Mouse (Mus musculus) neural tube, embryonic 12.5 days (tissue): ENCODE measurements at regions not wholly inside any gene's neighbourhood (a gene's known extent, or its start where the extent isn't known, plus 50 kb on each side); places are given as distances from the start of the nearest gene placed in this dataset.

Source experiments
- ATAC-seq: fragments of 200-750 bp; cut with Nextera tagmentation; 2 replicates; pipeline ENCODE4 v1.8.0; 2017; ENCODE audit warnings: low read depth, mild to moderate bottlenecking, moderate TSS enrichment, moderate library complexity; ENCODE audit not compliant: low FRiP score
- H3K27ac ChIP-seq: fragments of 300-500 bp; sonication (generic); 2 replicates; pipeline ENCODE4 v1.5.1; 2016
- H3K27me3 ChIP-seq: fragments of 300-500 bp; sonication (generic); replicated peaks from 2 replicates; pipeline ENCODE4 v1.6.1; 2016; ENCODE audit warnings: mild to moderate bottlenecking
- H3K36me3 ChIP-seq: fragments of 300-500 bp; sonication (generic); 2 replicates; pipeline ENCODE4 v1.6.1; 2016; ENCODE audit warnings: mild to moderate bottlenecking
- H3K4me1 ChIP-seq: fragments of 300-500 bp; sonication (generic); 2 replicates; pipeline ENCODE4 v1.6.1; 2016
- H3K4me2 ChIP-seq: fragments of 300-500 bp; sonication (generic); replicated peaks from 2 replicates; pipeline ENCODE4 v1.6.1; 2016; ENCODE audit warnings: mild to moderate bottlenecking
- H3K4me3 ChIP-seq: fragments of 300-500 bp; sonication (generic); 2 replicates; pipeline ENCODE4 v1.5.1; 2016
- H3K9ac ChIP-seq: fragments of 300-500 bp; sonication (generic); 2 replicates; pipeline ENCODE4 v1.6.1; 2016; ENCODE audit warnings: mild to moderate bottlenecking
- H3K9me3 ChIP-seq: fragments of 300-500 bp; sonication (generic); 2 replicates; pipeline ENCODE4 v1.6.1; 2016; ENCODE audit warnings: mild to moderate bottlenecking
- WGBS: fragments of 180-500 bp; shearing (Covaris S2); methylation state at CpG from one replicate; pipeline ENCODE4 v1.1.7; 2016; 5-methylcytosine and 5-hydroxymethylcytosine counted together

DNA sequence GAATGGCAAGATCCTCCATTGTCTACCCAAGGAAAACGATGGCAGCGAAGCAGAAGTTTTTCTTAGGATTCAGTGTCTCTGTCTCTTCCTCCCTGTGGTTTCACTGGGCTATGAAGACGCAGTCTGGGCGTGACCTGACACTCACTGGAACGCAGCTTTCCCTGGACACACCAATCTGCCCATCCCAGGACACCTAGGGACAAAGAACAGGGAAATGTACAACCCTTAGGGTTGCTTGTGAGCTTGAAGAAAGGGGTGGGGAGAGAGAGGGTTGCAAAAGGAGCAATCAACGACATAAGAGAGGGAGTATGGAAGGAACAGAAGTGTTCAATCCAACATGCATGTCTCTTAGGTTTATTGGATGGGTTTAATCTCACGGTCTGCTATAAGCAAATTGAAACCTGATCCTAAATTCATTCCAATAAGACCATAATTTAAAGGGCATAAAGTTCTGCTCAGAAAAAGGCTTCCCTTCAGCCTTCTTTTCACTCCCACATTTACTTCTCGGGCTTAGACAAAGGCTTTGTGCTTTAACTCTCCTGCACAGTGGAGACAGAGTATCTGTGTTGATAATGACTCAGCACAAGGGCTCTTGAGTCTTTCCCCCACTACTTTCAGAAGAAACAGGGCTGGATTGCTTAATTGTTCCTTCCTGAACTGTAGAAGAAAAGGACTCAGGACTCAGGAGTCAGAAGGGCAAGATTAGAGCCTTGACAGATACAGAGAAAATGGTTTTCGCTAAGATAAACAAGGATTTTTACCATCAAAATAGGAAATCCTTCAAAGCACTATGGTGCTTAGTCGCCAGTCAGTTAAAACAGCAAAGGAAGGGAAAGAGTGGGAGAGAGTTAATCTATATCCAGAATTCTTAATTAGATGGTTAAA, 147.3 kb upstream of the Cited2 start:
- Histone ChIP-seq H3K9ac (no peak overlapping the region), H3K4me2 (no peak overlapping the region), H3K27me3 (no peaks in the 10 kb centered on the region), H3K4me1 (no peaks in the 10 kb centered on the region), H3K4me3 (no peak overlapping the region), H3K9me3 (no peaks in the 10 kb centered on the region), H3K27ac (no peak overlapping the region), H3K36me3 (no peaks in the 10 kb centered on the region)
- WGBS, result 54% methylated on average over 10 of the region's 10 CpGs
- no peak for ATAC-seq

DNA sequence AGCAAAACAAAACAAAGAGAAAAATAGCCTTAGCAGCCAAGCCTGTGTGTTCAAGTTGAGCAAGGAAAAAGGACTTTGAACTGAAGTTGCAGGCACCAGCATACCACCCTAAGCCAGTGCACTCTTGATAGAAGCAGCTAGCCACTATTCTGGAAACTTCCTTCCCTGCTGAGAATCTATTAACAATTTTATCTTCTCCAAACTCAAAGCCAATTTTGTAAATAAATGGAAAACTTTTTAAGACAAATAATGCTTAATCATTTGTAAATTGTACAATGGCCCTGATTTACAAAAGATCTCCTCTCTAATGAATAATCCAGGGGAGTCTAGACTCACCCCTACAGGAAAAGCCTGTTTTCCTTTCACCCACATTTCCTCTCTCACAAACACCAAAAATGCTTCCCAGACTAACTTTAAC, 146.7 kb upstream of the Cited2 start:
- ATAC-seq, result no peak
- no peaks in the 10 kb centered on the region for H3K9me3 ChIP-seq
- H3K27me3 ChIP-seq, result no peaks in the 10 kb centered on the region
- no peak overlapping the region for H3K4me3 ChIP-seq
- no peaks in the 10 kb centered on the region for H3K4me1 ChIP-seq
- H3K4me2 ChIP-seq, result no peak overlapping the region
- H3K27ac ChIP-seq, result no peak overlapping the region
- H3K9ac ChIP-seq, result no peak overlapping the region
- H3K36me3 ChIP-seq, result no peaks in the 10 kb centered on the region

DNA sequence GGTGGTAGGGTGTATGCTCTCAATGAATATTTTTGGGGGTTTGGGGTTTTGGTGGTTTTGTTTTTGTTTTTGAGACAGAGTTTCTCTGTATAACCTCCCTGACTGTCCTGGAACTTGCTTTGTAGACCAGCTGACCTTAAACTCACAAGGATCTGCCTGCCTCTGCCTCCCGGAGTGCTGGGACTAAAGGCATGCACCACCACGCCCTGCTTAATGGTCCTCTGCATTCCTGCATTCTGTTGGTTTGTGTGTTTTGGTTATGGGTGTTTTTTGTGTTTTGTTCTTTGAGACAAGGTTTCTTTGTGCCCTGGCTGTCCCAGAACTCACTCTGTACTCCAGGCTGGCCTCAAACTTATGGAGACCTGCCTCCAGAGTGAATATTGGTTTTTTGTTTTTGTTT, 143.6 kb upstream of the Cited2 start:
- H3K4me2 ChIP-seq, result no peak overlapping the region
- no peaks in the 10 kb centered on the region for H3K27me3 ChIP-seq
- WGBS, result 75% methylated on average over 2 of the region's 2 CpGs
- no peak overlapping the region for H3K4me3 ChIP-seq
- H3K36me3 ChIP-seq, result no peaks in the 10 kb centered on the region
- H3K9me3 ChIP-seq, result no peaks in the 10 kb centered on the region
- no peak overlapping the region for H3K27ac ChIP-seq
- H3K4me1 ChIP-seq, result no peaks in the 10 kb centered on the region
- no peak for ATAC-seq
- H3K9ac ChIP-seq, result no peak overlapping the region

DNA sequence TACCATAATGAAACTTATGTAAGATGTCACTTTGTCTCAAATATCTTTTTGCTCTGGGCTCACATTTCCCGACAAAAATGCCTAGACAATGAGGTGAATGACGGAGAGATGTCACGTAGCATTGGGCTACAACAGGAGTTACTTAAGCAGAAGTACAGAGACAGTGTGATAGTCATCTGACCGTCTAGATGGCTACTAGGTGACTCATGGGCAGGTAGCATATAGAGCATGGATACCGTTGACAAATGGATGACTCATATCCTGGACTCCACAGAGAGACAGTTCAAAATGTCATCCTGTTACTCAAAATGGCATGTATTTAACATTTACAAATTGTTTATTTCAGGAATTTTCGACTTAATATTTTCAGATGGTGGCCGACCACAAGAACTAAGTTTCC, 138.2 kb upstream of the Cited2 start:
- Histone ChIP-seq H3K4me1 (no peaks in the 10 kb centered on the region), H3K9me3 (no peaks in the 10 kb centered on the region), H3K27ac (no peak overlapping the region), H3K27me3 (no peaks in the 10 kb centered on the region), H3K36me3 (no peaks in the 10 kb centered on the region), H3K4me2 (no peak overlapping the region), H3K4me3 (no peak overlapping the region), H3K9ac (no peak overlapping the region)
- ATAC-seq, result no peak
- 86% methylated on average over 7 of the region's 7 CpGs for WGBS

DNA sequence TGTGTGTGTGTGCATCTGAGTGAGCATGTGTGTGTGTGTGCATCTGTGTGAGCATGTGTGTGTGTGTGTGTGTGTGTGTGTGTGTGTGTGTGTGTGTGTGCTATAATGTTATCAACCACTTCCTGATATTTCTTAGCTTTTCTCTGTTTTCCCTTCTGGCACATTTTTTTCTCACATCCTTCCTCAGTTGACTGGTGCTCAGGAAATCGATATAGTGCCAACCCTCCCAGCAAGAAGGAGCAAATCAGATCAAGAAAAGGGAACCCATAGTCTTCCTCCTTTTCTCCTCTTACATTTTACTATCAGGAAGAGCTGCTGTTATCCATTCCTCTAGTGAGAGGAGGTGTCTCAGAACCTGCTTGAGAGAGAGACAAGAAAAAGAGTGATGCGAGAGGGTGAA, 136.1 kb upstream of the Cited2 start:
- H3K4me3 ChIP-seq, result no peak overlapping the region
- no peak overlapping the region for H3K4me2 ChIP-seq
- no peak overlapping the region for H3K27ac ChIP-seq
- ATAC-seq, result no peak
- H3K9ac ChIP-seq, result no peak overlapping the region
- no peaks in the 10 kb centered on the region for H3K36me3 ChIP-seq
- H3K27me3 ChIP-seq, result no peaks in the 10 kb centered on the region
- H3K9me3 ChIP-seq, result no peaks in the 10 kb centered on the region
- no peaks in the 10 kb centered on the region for H3K4me1 ChIP-seq
- WGBS, result 98% methylated on average over 2 of the region's 2 CpGs

DNA sequence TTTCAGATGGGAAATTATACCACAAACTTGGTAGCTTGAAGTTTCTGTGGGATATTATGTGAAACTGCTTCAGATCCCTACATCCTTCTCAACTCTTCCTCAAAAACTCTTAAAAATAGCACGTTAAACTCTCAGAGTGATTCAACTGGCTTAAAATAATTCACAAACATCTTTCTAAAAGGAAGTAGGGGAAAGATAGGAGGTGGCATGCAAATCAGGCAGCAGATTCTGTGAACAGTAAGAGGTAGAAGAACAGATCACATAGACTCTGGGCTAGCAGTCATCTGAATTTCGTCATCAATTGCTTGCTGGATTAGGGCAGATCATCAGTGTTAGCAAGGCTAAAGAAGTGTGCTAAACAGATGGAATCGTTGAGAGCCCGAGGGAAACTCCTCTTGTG, 133.9 kb upstream of the Cited2 start:
- Histone ChIP-seq H3K36me3 (no peaks in the 10 kb centered on the region), H3K4me2 (no peak overlapping the region), H3K9ac (no peak overlapping the region), H3K4me3 (no peak overlapping the region), H3K4me1 (no peaks in the 10 kb centered on the region), H3K27me3 (no peaks in the 10 kb centered on the region), H3K27ac (no peak overlapping the region), H3K9me3 (no peaks in the 10 kb centered on the region)
- no peak for ATAC-seq
- 86% methylated on average over 4 of the region's 4 CpGs for WGBS

DNA sequence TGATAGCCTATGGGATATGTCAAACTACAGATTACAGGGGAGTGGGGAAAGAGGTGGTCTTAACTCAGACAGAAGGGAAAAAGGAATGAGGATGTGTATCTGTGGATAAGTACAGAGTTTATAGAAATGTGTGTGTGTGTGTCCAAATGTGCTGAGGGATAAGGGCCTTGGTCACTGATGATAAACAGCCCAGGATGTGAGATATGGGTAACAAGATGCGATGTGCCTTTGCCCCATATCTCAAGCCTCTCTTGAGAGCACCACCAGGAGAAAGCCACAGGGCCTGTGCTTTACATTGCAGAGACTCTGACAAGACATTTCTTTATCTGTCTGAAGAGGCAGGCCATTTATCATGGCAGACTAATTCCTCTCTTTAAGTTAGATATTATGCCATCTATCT, 132.8 kb upstream of the Cited2 start:
- WGBS, result 91% methylated on average over 1 of the region's 1 CpGs
- no peak overlapping the region for H3K9ac ChIP-seq
- no peak overlapping the region for H3K4me3 ChIP-seq
- H3K9me3 ChIP-seq, result no peaks in the 10 kb centered on the region
- H3K4me2 ChIP-seq, result no peak overlapping the region
- no peaks in the 10 kb centered on the region for H3K4me1 ChIP-seq
- no peak overlapping the region for H3K27ac ChIP-seq
- no peaks in the 10 kb centered on the region for H3K27me3 ChIP-seq
- no peaks in the 10 kb centered on the region for H3K36me3 ChIP-seq
- ATAC-seq, result no peak

DNA sequence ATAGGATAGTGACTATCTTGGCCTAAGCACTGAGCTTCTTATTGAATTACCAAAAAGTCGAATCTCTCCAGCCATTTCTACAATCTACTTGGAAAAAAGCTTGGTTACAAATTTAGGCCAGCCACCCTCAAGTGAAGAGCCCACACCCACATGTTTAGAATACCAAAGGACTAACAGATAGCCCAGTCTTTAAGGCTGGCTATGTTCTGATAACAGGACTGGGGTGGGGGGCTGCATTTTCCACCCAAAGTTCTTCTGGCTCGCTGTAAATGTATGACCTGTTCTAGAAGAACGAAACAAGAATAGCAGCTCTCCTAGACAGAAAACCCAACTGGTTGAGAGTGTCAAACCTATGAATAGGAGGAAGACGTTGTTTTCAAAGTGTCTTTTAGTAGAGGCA, 130.6 kb upstream of the Cited2 start:
- no peak overlapping the region for H3K27ac ChIP-seq
- H3K9ac ChIP-seq, result no peak overlapping the region
- no peak for ATAC-seq
- H3K4me3 ChIP-seq, result no peak overlapping the region
- H3K9me3 ChIP-seq, result no peaks in the 10 kb centered on the region
- WGBS, result 93% methylated on average over 4 of the region's 4 CpGs
- H3K36me3 ChIP-seq, result no peaks in the 10 kb centered on the region
- H3K27me3 ChIP-seq, result no peaks in the 10 kb centered on the region
- H3K4me1 ChIP-seq, result no peaks in the 10 kb centered on the region
- H3K4me2 ChIP-seq, result no peak overlapping the region

DNA sequence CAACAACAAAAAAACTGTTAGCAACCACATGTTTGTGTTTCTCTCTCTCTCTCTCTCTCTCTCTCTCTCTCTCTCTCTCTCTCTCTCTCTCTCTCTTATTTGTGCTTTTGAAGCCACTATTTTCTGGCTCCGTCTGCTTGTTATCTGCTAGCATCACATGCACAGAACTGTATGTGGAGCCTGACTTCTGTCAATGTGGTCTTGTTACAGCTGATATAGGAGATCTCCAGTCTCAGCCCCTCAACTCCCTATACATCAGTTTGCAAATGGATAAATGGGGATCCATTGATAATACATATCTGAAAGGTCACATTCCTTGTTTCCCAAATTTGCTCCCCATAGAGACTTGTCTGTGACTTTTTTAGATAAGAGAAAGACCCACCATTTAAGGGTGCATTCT, 126.9 kb upstream of the Cited2 start:
- no peak for ATAC-seq

DNA sequence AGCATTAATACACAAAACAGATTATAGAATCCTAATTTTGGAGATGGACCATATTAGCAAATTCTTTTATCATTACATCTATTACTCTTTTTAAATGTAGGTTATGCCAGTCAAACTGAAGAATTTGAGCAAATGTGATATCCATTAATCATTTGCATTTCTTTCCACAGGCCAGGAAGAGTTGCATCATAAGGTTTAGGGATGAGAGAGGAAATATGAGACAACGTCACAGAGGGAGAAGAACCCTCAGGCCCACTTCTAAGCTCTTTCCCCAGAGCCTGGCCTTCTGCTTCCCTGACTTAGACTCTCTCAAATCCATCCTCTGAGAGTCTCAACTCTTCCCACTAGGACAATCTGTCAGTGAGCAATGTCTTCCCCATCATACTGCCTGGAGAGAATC, 126.3 kb upstream of the Cited2 start:
- H3K4me2 ChIP-seq, result no peak overlapping the region
- ATAC-seq, result no peak
- no peak overlapping the region for H3K4me3 ChIP-seq
- H3K4me1 ChIP-seq, result no peaks in the 10 kb centered on the region
- H3K27me3 ChIP-seq, result no peaks in the 10 kb centered on the region
- no peaks in the 10 kb centered on the region for H3K36me3 ChIP-seq
- H3K9me3 ChIP-seq, result no peaks in the 10 kb centered on the region
- WGBS, result 86% methylated on average over 1 of the region's 1 CpGs
- no peak overlapping the region for H3K27ac ChIP-seq
- H3K9ac ChIP-seq, result no peak overlapping the region

More for the DNA sequence above, 126.9 kb upstream of the Cited2 start:
- no peak overlapping the region for H3K4me3 ChIP-seq
- no peak overlapping the region for H3K9ac ChIP-seq
- no peaks in the 10 kb centered on the region for H3K9me3 ChIP-seq
- H3K27ac ChIP-seq, result no peak overlapping the region
- no peaks in the 10 kb centered on the region for H3K36me3 ChIP-seq
- H3K27me3 ChIP-seq, result no peaks in the 10 kb centered on the region
- no peaks in the 10 kb centered on the region for H3K4me1 ChIP-seq
- H3K4me2 ChIP-seq, result no peak overlapping the region
- WGBS, result 74% methylated on average over 1 of the region's 1 CpGs

DNA sequence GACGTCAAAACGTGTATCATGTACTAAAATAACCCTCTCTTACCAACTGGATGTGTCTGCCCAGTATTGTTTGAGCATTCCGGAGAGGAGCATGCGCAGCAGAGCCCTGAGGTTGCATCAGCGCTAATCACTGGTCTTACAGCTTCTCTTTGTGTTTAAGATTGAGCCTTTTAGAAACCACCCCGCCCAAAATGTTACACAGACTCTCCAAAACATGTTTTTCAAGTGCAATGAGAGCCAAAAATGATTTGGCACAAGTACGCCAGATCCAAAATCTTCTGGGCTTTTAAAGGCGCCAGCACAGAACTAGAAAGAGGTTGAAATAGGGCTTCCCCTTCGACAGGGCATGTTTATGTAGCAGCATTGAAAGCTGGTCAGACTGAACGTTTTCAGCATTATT, 123.8 kb upstream of the Cited2 start:
- Histone ChIP-seq H3K36me3 (no peaks in the 10 kb centered on the region), H3K9me3 (no peaks in the 10 kb centered on the region), H3K4me1 (no peaks in the 10 kb centered on the region), H3K27ac (no peak overlapping the region), H3K9ac (no peak overlapping the region), H3K27me3 (no peaks in the 10 kb centered on the region), H3K4me2 (no peak overlapping the region), H3K4me3 (no peak overlapping the region)
- WGBS, result 92% methylated on average over 10 of the region's 10 CpGs
- ATAC-seq, result no peak

DNA sequence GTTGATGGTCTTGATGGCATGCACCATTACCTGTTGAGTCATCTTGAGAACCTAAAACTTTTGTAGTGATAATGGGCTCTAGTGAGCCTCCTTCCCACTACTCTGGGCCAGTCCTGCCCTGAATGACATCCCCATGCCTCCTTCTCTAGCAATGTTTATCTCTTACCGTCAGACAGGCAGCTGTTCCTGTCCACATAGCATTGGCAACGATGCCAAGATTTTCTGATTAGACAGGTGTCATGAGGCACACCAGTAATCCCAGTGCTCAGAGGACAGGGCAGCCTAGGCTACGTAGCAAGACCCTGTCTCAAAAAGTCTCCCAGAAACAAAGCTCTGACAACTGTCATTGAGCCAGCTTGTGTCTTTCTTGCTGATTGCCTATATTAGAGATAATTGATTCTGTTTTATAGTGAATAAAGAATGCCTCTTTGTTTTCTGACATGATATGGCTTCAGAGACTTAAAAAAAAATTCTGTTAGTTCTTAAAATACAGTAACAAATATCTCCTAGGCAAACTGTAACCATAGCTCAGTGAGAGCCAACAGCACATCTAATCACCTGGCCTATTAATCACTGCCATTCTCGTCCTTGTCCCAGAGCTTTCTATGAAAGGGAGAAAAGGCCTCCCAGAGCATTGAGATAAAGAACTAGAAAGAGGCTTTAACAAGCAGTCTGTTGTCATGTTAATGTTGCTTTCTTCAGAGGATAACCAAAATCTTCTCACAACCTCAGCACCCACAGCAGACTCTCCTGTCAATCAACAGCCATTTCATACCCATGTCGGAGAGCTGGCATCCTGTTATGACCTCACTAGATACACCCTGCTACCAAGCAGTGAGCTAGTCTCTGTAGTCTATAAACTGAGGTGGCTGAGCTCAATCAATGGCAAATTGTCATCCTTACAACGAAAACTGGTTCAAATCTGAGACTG, 122.9 kb upstream of the Cited2 start:
- ATAC-seq, result no peak
- Histone ChIP-seq H3K27ac (no peak overlapping the region), H3K27me3 (no peaks in the 10 kb centered on the region), H3K9ac (no peak overlapping the region), H3K4me1 (no peaks in the 10 kb centered on the region), H3K9me3 (no peaks in the 10 kb centered on the region), H3K36me3 (no peaks in the 10 kb centered on the region), H3K4me3 (no peak overlapping the region), H3K4me2 (no peak overlapping the region)
- WGBS, result 58% methylated on average over 6 of the region's 6 CpGs
